Mouse (Mus musculus): Measurements from ENCODE around the gene Ceacam1. TPM values are rescaled to one million over a fixed set of nuclear protein-coding genes. Genes with fewer than 3 reads are reported as not detected.
A peak's percentile ranks its signal among the peaks of the same experiment; 100 is the strongest.
"Not testable (repeated sequence)": the region's sequence is repeated elsewhere in the genome, so short reads cannot be mapped to it uniquely, and the experiment has no call there.

The Ceacam1 gene
- total RNA-seq, 2 experiments from 2014 or later = 21.0 to 62.9 TPM

GRCm38 (mm10) chr7:25440816-25441153 lies 36.6 kb downstream of the Ceacam1 start:
- no peak for ATAC-seq (replicated peaks; ENCODE audit: poor library complexity)

DNA sequence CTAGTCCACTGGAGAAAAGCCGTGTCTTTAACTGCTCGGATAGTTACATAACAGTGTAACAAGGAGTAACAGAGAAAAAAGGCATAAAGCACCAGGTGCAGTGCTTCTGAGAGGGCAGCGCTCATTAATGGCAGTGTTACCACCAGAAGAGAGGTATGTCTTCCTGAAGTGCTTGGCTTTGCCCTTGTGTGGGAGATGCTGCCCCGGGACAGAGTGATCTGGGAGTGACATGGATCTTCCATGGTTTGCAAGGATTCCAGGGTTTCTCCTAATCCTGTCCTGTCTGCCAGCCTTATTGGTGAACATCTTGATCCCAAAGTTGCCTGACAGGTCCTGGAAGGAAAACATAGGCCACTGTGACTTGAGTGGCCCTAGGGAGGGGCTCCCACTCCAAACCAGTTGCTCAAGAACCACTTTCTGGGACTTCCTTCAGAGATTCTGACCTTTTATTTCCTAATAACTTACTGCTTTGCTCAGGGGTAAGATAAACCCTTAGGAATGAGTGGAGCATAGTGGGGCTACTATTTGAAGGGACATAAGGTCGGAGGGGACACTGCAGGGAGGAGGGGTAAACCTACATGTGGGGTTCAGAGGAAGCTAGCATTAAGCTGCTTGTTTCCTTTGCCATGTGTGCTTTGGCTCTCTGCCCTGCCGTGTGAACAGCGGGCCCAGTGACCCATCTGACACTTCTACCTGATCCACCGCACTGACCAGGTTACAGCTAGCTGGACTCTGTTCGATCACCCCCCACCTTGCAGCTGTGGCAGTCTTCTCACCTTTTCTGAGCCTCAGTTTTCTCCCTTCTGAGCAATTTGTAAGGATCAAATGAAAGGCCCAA lies 37.2 kb downstream of the Ceacam1 start:
- ATAC-seq (replicated peaks; ENCODE audit: poor library complexity) = no peak

DNA sequence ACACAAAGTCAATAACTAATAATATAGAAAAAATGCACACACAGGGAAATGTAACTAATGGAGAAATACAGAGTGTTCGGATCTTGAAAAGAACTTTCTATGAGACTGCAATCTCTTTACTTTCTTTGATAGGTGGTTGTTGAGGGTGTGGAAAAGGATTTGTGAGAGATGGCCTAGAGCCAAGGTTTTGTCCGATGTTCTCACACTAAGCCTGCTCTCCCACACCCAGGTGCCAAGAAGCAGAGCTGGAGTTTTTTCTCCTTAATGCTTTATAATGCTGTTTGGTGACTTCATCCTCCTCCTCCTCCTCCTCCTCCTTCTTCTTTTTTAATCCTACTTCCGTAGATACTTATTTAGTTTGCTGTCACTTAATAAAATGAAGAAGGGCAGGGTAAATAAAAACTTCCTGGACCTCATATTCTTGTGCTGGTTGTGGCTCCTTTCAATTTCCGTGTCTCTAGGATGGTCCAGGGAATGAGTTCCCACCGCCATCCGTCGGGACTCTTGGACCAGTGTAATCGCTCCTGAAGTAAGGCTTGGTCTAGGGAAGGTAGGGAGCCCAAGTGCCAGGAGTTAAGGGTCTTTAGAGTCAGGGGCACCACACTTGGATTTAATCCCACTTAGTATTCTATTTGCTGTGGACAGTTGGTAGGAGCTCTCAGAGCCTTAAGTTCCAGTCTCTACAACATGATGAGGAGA lies 38.1 kb downstream of the Ceacam1 start:
- ATAC-seq (replicated peaks; ENCODE audit: poor library complexity) = no peak

GRCm38 (mm10) chr7:25436704-25437103 lies 40.7 kb downstream of the Ceacam1 start:
- peak; percentile 41 for ATAC-seq (replicated peaks; ENCODE audit: poor library complexity)

DNA sequence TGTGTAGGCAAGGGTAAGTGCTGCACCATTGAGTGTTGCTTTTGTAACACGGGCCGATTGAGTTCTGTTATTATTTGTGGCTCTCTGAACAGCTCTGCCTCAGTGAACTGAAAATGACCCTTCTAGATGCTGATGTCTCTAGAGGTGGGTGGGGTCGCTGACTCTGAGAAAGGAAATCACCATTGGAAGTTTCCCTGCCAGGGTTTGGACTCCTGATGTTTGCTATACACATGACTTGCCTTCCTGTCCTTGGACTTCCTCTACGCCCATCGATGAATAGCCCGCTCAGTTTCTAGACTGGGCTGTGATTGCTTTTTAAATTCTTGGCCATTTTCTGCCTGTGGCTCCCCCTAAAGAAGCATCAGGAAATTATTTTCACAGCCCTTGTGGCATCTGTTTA lies 41.2 kb downstream of the Ceacam1 start:
- no peak for ATAC-seq (replicated peaks; ENCODE audit: poor library complexity)

- peak; percentile 44; the same call in 1 of the 2 replicates for ATAC-seq (replicated peaks; ENCODE audit: poor library complexity)
These were observed 41.9 kb downstream of the Ceacam1 start for GRCm38 (mm10) chr7:25435546-25435851.

DNA sequence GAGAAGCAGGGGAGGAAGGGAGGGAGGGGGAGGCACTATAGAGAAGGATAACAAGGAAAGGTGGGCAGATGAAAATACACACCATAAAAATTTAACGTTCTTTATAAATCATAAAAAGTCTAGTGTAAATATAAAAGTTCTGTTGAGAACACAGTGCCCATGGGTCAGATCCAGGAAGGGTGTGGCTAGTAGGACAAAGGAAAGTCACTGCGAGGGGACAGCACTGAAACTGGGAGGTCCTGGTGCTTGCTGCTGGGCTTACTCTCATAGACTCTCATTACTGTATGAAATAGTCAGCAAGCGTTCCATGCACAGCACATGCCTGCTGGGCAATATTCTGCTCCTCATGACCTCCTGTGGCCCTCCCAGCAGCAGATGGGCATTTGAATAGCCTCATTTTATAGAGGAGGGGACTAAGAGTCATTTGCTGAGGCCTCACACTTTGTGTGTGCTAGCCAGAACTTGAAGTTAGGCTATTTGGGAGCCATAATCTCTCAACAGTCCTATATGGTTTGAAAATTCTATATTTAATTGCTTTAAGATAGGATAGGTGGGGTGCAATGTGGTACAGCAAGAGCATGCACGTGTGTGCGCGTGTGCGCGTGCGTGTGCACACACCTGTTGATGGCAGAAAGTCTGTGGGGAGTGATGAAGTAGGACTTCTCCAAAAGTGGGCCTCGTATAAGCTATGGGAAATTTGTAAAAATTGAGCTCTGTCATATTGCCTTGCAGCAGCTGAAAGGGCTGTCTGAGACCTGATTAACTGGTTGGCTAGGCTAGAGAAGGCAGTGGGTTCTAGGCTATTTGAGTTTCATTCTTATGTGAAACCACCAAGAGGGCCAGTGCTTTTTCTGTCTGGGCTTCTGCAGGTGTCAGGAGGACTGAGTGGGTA lies 42.5 kb downstream of the Ceacam1 start:
- no peak for ATAC-seq (replicated peaks; ENCODE audit: poor library complexity)

DNA sequence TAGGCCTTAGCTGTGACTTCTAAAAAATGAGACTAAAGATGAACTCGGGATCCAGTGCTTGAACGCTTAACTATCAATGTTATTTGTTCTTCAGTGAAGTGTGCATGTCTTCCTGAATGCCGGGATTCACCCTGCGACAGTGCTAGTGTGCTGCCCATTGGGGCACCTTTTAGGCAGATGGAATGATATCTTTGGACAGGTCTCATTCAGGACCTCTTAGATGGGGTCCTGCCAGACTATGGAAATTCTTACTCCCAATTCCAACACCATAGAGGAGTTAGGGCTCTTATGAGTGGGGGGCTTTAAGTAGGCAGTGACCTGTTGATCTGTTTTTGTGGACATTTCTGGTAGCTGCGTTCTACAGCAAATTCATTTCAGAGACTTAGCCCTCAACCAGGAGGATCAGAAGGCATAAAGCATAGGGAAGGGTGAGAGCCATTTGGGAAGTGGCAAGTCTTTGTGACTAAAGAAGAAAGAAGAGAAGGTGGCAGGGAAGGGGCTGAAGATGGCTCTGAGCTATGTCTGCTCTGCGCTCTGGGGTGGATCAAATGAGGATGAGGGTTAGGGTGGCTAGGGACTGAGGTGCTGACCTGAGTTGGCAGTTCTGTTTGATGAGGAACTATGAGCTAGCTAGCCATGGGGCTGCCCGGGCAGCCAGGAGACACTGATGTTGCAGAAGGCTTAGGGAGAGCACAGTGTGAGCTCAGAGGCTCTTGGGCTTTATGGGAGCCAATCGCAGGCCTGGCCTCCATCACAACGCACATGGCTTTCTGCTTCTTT lies 43.4 kb downstream of the Ceacam1 start:
- ATAC-seq (replicated peaks; ENCODE audit: poor library complexity) = no peak

DNA sequence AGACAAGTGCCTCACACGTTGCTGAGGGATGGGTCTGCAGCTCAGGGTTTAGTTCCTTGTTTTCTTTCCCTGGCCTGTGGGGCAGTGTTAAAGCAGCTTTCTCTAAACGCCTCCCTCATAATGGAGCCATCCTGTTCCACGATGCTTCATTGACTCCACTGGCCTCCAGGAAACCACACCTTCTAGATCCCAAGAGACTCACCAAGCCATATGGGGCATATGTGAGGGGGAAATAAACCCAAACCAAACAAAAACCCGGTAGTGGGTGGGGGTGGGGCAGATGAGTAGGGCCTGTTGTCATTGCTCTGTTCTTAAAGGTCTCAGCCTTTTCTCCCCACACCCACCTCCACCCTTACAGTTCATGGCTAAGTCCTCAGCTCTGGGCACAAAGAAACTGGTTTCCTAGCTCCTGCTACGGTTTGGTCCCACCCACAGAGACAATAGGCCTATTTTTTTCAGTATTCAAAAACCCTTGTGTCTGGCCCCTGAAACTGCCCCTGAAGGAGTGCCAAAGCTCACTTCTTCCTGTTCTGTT lies 44.3 kb downstream of the Ceacam1 start:
- ATAC-seq (replicated peaks; ENCODE audit: poor library complexity) = peak; percentile 63

DNA sequence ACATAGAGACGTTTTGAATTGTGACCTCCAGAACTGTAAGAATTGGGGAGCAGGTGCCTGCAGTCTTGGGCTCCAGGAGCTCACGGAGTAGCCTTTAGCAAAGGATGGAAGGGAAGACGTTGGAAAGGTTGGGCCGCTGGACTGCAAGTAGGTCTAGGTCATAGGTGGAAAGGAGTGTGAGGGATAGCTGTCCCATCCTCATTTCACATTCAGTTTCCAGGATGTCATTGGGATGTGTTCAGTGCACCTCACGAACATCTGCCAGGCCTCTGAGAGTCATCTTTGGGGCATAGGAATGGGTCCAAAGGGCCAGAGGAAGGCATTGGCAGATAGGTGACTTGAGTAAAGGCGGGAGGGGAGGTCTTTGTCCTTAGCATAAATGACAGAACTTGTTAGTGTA lies 45.0 kb downstream of the Ceacam1 start:
- ATAC-seq (replicated peaks; ENCODE audit: poor library complexity) = no peak

GRCm38 (mm10) chr7:25429886-25430784 lies 47.3 kb downstream of the Ceacam1 start:
- no peak for ATAC-seq (replicated peaks; ENCODE audit: poor library complexity)

- no peak for ATAC-seq (replicated peaks; ENCODE audit: poor library complexity)
These were observed 49.1 kb downstream of the Ceacam1 start for GRCm38 (mm10) chr7:25428321-25428720.

DNA sequence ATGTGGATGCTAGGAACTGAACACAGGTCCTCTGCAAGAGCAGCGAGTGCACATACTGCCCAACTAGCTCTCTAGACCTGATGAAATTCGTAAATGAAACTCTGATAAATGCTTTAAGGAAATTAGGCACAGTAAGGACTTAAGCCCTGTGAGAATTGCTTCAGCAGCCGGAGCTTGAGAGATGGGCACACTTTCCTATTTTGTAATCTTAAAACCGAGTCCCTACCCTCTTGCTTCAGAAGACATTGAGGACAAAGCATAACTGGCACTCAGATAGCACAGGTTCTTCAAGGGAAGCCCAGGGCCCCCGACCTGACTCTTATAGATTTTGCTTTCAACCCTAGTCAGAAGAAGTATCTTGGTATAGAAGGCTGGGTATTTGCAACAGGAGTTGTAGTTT lies 50.3 kb downstream of the Ceacam1 start:
- ATAC-seq (replicated peaks; ENCODE audit: poor library complexity) = peak; percentile 59

DNA sequence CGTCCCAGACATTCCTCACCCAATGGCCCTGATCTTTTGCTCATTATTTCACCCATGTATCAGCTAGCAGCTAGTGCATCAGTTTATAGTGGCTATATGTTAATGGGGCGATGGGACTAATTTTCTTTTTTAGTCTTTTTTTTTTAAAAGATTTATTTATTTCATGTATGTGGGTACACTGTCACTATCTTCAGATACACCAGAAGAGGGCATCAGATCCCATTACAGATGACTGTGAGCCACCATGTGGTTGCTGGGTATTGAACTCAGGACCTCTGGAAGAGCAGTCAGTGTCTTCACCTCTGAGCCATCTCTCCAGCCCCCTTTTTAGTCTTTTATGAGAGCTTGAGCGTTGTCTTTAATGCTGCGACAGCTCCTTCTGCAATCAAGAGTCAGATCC lies 51.0 kb downstream of the Ceacam1 start:
- not testable (repeated sequence) for ATAC-seq (replicated peaks; ENCODE audit: poor library complexity)

- ATAC-seq (replicated peaks; ENCODE audit: poor library complexity) = peak; percentile 94
These were observed 53.0 kb downstream of the Ceacam1 start for GRCm38 (mm10) chr7:25424429-25424828.

- no peak for ATAC-seq (replicated peaks; ENCODE audit: poor library complexity)
These were observed 55.0 kb downstream of the Ceacam1 start for GRCm38 (mm10) chr7:25422286-25422841.

- no peak for ATAC-seq (replicated peaks; ENCODE audit: poor library complexity)
These were observed 57.5 kb downstream of the Ceacam1 start for GRCm38 (mm10) chr7:25419943-25420342.

- ATAC-seq (replicated peaks; ENCODE audit: poor library complexity) = no peak
These were observed 57.9 kb downstream of the Ceacam1 start for GRCm38 (mm10) chr7:25419536-25419935.

- peak; percentile 50; the same call in 1 of the 2 replicates for ATAC-seq (replicated peaks; ENCODE audit: poor library complexity)
These were observed 59.8 kb downstream of the Ceacam1 start for GRCm38 (mm10) chr7:25417597-25417996.
